ENCODE assay signal across 24 mouse cellular contexts in genomic region chr3:81981990-81982389, GRCm38 (mm10). TPM values are rescaled to one million over a fixed set of nuclear protein-coding genes. Genes with fewer than 3 reads are reported as not detected.
"Had no signal": no experiment of that assay in that cellular context is flagged by ENCODE, and none has a peak within 500 bp of the region (broad histone marks: within the 10 kb centered on the region; RNA-seq: fewer than 3 reads in every experiment).

TSS of gene Asic5 (plus strand) at chr3:81982290.

- DNase-seq: lung, adult 2 months; lung, postnatal 14 days; lung, postnatal 36 days; midbrain, embryonic 14.5 days; retina, postnatal 1 day; right cerebral cortex, adult 18-20 months; right cerebral cortex, postnatal 25 days; right cerebral cortex, postnatal 4 days; spleen, adult 18-20 months; thymus, adult 18-20 months; thymus, postnatal 14 days; thymus, postnatal 36 days had no signal

- H3K27ac ChIP-seq: lung, embryonic 15.5 days; midbrain, embryonic 10.5 days; midbrain, embryonic 12.5 days; neural tube, embryonic 13.5 days; neural tube, embryonic 15.5 days had no signal

- H3K27me3 ChIP-seq: lung, embryonic 15.5 days; midbrain, embryonic 12.5 days; neural tube, embryonic 13.5 days; neural tube, embryonic 15.5 days had no signal

- H3K4me2 ChIP-seq: lung, embryonic 15.5 days; midbrain, embryonic 12.5 days; neural tube, embryonic 13.5 days; neural tube, embryonic 15.5 days had no signal

- H3K4me3 ChIP-seq: lung, embryonic 15.5 days; midbrain, embryonic 10.5 days; midbrain, embryonic 12.5 days; myocyte; neural tube, embryonic 13.5 days; neural tube, embryonic 15.5 days had no signal

- H3K9me3 ChIP-seq: lung, embryonic 15.5 days; midbrain, embryonic 10.5 days; midbrain, embryonic 12.5 days; neural tube, embryonic 13.5 days; neural tube, embryonic 15.5 days had no signal

- ATAC-seq: midbrain, embryonic 16.5 days had no signal

- H3K4me1 ChIP-seq: midbrain, embryonic 10.5 days; midbrain, embryonic 12.5 days; neural tube, embryonic 13.5 days; neural tube, embryonic 15.5 days had no signal

- H3K36me3 ChIP-seq: lung, embryonic 15.5 days; midbrain, embryonic 10.5 days; midbrain, embryonic 12.5 days; neural tube, embryonic 13.5 days; neural tube, embryonic 15.5 days had no signal

- H3K9ac ChIP-seq: lung, embryonic 15.5 days; midbrain, embryonic 12.5 days; neural tube, embryonic 13.5 days; neural tube, embryonic 15.5 days had no signal

RNA-seq across cellular contexts. Expression of gene Asic5, which starts in this region (rescaled TPM):
- total RNA-seq: megakaryocyte, adult 5-6 weeks; megakaryocyte-erythroid progenitor cell, adult 5-6 weeks had no signal
- polyA plus RNA-seq: lung, adult 2 months; lung, embryonic 15.5 days; midbrain, embryonic 10.5 days; midbrain, embryonic 12.5 days; midbrain, embryonic 14.5 days; midbrain, embryonic 16.5 days; myocyte; neural tube, embryonic 11.5 days; neural tube, embryonic 13.5 days; neural tube, embryonic 15.5 days; stomach, embryonic 14.5 days; urinary bladder, adult 2 months had no signal
